Mouse (Mus musculus): ENCODE measurements around the gene Sec22b. TPM values are rescaled to one million over a fixed set of nuclear protein-coding genes. Genes with fewer than 3 reads are reported as not detected.

Gene Sec22b
- total RNA-seq (2023): 10 to 100 TPM; 55.8 to 57.2 TPM

GRCm38 (mm10) chr3:97900516-97901490, at the start of gene Sec22b:
Gene Sec22b, plus strand, starts transcription at chr3:97901190.

DNA sequence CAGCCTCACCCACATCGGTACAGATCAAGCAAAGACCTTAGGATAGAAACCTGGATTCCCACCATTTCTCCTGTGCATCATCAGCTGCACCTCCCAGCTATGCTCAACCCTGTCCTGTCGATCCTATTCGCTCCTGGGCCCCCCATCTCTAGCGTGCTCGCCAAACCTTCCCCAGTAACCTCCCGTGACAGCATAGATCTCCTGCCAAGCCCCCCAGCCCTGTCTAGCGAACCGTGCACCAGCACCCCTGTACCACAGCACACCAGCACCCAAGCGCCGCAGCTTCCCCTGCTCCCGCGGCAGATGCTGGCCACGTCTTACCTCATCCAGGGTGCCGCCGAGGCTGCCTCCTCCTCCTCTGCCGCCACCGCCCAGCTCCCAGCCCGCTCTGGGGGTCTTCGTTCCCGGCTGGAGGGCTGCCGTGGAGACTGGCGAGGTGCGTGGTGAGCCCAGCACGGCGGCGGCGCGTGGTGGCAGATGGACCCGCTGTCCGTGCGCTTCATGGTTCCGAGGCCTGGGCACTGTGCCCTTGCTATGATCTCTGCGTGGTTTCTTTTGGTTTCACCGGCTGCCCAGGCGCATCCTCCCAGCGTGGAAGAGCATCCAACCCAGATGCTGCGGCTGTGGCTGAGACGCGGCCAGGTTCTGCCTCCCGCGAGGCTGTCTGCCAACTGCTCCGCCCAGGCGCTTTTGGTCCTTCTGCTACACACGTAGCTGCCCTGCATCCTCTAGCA, 12.7 kb upstream of the Sec22b start, which contains the start of gene Pde4dip:
Gene Pde4dip (minus strand): TSS at position 540 of the 734 bp plus-strand sequence.

Other genes with a start within 250 kb of the Sec22b start
- gene Prkab2, start 243.0 kb upstream of the Sec22b start, total RNA-seq (2023): 10 to 100 TPM; 11.8 to 12.3 TPM
- not detected for gene Gm17651, start 226.5 kb upstream of the Sec22b start, total RNA-seq (2023)
- 10 to 100 TPM; 20.5 to 21.0 TPM for gene Pde4dip, start 12.5 kb upstream of the Sec22b start, total RNA-seq (2023)
- 100 to 1,000 TPM; 283 to 297 TPM for gene Notch2, start 112.3 kb downstream of the Sec22b start, total RNA-seq (2023)

All from B cell, adult 67 days (primary cell).